Mouse (Mus musculus): ENCODE results near the gene Bckdhb. TPM values are rescaled to one million over a fixed set of nuclear protein-coding genes. Genes with fewer than 3 reads are reported as not detected.
A peak's percentile ranks its signal among the peaks of the same experiment; 100 is the strongest.
"Not testable (repeated sequence)": the region's sequence is repeated elsewhere in the genome, so short reads cannot be mapped to it uniquely, and the experiment has no call there.

Bckdhb gene
- total RNA-seq, 2 experiments from 2014 or later, result 37.9 to 39.2 TPM

DNA sequence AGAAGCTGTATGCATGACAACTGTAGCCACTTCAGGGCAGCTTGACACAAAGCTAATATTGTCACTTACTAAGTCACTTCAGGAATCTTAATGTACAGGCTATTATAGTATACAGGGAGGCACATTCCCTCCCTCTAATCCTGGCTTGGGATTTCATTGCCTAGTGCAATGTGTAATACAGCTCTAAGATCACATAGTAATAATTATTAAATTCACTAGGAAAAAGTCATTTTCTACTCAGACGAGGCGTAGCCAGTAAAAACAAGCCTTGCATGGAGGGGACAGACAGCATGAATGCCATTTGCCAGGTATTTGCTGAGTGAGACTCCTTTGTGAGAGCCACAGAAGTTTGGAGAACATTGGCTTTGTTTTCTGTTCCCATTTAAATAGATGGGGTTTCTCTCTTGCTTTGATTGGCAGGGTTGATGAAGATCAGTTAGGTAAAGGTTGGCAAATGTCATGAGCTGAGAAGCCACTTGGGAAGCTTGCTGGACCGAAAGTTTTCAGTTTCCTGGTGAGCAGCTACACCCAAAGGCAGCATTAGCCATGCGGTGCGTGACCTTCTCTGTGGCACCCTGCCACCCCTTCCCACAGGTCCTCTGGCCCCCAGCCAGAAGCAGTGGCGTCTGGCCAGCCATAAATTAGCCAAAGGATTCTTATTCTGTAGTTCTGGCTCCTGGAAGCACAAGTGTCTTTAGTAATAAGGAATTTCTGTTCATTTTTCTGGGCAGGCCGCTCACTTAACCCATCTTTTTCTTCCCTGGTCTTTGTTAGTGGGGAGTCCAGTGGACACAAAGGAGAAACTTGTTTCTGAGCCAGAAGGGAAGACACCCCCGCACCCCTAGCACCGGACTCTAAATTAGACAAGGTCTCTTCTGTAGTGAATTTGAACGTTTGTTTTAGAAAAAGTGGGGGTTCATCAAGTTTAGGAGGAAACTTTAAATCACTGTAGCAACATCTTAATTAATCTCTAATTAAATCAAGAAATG is 37.4 kb downstream of the Bckdhb start:
- intact Hi-C loops (cut with DNase I), result no loop called here
- DNase-seq (ENCODE audit: low spot score in 2 of 2), result peak; percentile 50 to 64

DNA sequence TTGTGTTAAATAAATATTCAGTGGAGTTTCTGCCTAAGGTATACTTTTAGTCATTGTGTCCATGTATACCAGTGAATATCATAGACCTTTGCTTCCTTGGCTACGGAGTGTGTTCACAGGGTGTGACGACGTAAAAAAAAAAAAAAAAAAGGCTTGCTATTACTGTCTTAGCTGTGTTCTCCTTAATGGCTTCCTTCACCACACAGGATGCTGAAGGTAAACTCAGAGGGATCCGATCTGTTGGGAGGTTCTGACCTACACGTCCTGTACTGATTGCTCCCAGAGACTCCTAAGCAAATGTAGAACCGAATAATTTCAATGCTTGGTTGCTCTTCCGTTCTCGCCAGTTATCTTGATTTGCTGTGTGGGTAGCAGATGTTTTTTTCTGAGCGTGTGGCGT is 38.4 kb downstream of the Bckdhb start:
- intact Hi-C loops (cut with DNase I), result no loop called here
- no peak for DNase-seq (ENCODE audit: low spot score in 2 of 2)

DNA sequence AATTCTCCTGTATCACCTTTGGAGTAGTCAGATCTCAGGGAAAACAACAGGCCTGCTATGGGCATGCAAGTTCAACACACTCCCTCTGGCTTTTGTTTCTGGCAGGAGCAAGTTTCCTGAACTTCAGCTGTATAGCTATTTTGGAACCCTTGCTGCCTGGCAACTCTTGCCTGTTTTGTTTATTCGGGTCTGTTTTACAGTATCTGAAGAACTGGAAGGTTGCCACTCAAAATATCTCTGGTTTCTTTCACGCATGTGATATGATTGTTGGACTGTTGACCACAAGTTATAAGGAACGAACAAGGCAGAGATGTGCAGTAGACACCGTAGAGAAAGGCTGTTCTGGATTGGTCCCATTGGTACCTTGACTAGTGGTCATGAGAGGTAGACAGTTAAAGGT is 39.4 kb downstream of the Bckdhb start:
- no peak for DNase-seq (ENCODE audit: low spot score in 2 of 2)
- intact Hi-C loops (cut with DNase I), result no loop called here

DNA sequence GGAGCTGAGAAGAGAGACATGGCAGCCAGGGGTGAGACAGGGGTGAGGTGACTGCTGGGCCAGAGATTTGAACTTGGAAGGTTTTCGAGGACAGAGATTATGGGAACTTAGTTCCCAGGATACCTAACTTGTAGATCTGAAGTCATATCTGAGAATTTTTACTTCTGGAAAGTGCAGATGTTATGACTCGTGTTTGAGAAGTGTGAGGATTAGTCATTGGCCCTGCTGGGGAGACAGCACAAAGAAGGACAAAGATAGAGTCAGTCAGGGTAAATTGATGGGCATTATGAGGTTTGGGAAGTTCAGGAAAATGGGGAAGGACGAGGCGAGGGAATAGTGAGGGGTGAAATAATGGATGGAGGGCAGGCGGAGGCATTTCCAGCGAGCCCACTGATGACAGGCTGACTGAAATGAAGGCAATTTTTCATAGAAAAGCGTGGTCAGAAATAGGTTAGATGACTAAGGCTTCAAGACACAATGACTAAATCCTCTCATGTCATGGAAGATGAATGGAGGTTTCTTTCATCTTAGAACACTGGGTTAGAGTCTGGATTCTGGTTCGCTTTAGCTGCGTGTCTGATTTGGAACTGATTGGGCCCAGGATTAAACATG is 42.6 kb downstream of the Bckdhb start:
- intact Hi-C loops (cut with DNase I), result no loop called here
- DNase-seq (ENCODE audit: low spot score in 2 of 2), result peak in 1 of 2 experiments; percentile 33

DNA sequence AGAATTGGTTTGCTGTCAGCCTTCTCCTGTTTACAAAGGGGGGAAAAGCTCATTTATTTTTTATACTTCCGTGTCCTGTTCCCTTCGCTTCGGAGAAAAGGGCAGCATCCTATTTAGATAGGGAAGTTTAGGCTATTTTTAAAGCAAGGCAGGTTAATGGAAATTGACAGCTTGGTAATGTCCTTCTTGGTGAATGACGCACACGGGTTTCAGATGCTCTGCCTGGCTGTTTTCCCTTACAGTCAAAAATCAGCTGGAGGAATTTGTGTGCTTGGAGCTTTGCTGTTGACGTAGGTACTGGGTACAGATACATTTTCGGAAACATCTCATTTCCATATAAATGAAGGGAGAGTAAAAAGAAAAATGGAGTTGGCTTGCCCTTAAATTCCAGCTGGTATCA is 44.4 kb downstream of the Bckdhb start:
- intact Hi-C loops (cut with DNase I), result no loop called here
- DNase-seq (ENCODE audit: low spot score in 2 of 2), result peak in 1 of 2 experiments; percentile 76

DNA sequence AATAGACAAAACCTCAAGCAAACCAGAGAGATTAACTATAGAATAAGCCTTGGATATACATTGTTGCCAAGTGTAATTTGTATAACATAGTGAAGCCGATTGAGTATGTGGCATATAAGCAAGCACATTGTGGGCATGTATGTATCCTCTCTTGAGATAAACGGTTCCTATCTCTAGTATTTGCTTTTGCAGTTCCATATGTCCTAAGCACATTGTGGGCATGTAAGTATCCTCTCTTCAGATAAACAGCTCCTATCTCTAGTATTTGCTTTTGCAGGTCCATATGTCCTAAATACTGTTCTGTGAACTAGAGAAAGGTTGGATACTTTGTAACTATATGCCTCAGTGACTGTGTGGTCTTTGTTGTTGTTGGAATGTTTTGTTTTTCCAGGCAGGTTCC is 48.5 kb downstream of the Bckdhb start:
- intact Hi-C loops (cut with DNase I), result no loop called here
- no peak for DNase-seq (ENCODE audit: low spot score in 2 of 2)

DNA sequence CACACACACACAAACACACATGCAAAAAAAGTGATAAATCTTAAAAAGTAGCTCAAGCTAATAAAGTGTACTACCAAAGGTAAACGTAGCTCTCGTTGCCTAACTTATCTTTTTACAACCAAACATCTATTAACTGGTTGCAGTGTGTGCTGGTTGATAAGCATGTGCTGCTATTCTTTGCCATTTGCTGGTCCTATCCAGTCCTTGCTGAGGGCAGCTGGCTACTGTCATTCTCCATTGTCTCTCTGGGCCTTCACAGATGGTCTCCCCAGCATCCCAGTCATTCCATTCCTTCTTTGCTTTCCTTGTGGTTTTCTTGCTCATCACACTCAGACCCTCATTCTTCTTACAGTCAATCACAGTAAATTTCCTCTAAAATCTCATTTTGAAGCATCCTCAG is 50.9 kb downstream of the Bckdhb start:
- no peak for DNase-seq (ENCODE audit: low spot score in 2 of 2)
- intact Hi-C loops (cut with DNase I), result no loop called here

DNA sequence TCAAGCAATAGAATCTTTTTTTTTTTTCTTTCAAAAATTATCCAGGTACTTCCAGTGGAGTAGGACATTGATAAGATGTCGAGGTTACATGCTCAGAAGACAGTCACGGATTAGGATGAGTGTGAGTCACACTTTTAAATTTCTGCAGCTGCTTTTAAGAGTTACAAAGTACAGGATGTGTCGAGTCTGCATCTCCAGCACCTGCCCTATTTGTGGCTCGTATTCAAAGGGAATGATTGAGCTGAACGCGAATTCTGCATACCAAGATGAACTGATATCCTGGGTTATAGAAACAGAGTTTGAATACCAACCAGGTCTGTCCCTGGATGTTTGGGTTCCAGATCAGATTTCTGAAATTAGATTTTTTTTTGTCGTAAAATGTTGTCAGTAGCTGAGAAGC is 56.3 kb downstream of the Bckdhb start:
- DNase-seq (ENCODE audit: low spot score in 2 of 2), result peak in 1 of 2 experiments; percentile 37
- intact Hi-C loops (cut with DNase I), result no loop called here

DNA sequence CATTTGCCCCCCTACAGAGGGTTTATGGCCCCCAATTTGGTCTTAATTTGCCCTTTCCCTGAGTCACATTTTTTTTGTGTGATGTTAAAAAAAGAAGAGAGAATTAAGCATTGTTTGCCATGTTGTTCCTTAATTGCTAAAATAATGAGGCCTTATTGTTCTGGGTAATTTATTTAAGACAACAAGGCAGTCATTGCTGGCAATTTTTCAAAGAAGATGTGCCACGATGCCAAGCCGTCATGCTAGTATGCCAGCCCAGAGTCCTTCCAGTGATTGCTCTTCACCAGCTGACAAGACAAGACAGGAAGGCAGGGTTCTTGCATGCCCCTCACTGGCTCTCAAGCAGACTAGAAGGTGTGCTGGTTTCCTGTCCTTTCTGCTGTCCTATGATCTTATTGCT is 84.0 kb downstream of the Bckdhb start:
- DNase-seq (ENCODE audit: low spot score in 2 of 2), result no peak
- intact Hi-C loops (cut with DNase I), result no loop called here

DNA sequence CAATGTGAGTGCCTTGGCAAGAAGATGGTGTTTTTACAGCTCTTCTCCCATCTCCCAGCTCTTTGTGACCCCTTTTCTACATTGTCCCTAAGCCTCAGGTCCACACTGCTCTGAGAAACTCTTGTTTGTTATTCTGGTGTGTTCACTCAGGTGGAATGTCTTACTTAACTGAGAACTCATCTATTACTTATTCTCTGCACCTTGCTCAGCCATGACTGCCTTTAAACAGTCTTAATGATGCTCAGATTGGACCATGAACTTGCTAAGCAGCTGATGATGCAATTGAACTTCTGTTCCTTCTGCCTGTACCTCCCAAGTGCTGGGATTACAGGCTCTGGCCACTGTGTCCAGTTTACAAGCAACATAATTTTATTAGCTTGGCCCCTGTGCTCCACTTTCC is 86.2 kb downstream of the Bckdhb start:
- intact Hi-C loops (cut with DNase I), result no loop called here

DNA sequence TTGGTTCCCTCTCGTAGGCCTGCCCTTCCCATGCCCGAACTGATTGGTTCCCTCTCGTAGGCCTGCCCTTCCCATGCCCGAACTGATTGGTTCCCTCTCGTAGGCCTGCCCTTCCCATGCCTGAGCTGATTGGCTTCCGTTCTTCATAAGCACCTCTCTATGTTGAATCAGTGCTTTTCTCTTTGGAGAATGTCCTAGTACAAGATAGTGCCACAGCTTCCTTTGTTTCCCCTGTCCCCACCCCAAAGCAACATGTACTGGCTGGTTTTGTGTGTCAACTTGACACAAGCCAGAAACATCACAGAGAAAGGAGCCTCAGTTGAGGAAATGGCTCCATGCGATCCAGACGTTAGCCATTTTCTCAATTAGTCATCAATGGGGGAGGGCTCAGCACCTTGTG is 93.2 kb downstream of the Bckdhb start:
- intact Hi-C loops (cut with DNase I); DNase-seq (ENCODE audit: low spot score in 2 of 2): not testable (repeated sequence)

More for the DNA sequence above, 86.2 kb downstream of the Bckdhb start:
- no peak for DNase-seq (ENCODE audit: low spot score in 2 of 2)

DNA sequence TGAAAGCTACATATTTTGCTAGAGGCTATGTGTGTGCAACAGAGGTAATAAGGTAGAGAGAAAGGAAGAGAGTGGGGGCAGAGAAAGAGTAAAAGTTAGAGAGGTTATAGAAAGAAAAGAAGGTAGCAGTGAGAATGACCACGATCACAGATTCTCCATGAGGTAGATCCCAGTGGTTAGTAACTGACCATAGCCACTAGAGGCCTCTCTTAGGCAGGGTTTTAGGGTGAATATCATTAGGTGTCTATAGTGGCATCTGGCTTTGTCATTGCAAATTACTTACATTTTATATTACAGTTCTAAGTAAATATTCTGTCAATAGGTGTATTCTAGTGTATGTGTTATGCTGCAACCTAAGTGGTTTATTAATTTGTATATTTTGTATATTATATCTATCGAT is 94.7 kb downstream of the Bckdhb start:
- intact Hi-C loops (cut with DNase I), result loop anchor here (5.0 kb wide), 1 partner anchor 1308 kb away; the partner anchor contains the start of gene Tent5a
- DNase-seq (ENCODE audit: low spot score in 2 of 2), result peak in 1 of 2 experiments; percentile 32

DNA sequence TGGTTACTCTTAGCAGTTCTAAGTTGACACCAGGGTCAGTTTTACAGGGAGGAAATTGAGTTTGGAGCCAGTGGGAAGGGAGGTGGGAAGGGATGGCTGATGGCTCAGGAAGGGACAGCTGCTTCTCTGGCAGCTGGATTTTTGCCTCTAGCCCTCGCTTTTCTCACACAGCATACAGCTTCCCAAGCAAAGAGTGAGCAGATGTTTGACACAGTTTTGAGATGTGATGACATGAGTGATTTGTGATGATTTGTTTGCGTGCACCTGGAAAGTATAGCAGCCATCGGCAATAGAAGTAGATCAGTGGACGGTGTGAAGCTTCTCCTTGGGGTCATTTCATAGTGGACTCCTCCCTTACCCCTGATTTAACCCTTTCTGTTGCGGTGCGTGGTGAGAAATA is 96.2 kb downstream of the Bckdhb start:
- intact Hi-C loops (cut with DNase I), result loop anchor here (5.0 kb wide), 1 partner anchor 1306 kb away; the partner anchor contains the start of gene Tent5a
- DNase-seq (ENCODE audit: low spot score in 2 of 2), result no peak

DNA sequence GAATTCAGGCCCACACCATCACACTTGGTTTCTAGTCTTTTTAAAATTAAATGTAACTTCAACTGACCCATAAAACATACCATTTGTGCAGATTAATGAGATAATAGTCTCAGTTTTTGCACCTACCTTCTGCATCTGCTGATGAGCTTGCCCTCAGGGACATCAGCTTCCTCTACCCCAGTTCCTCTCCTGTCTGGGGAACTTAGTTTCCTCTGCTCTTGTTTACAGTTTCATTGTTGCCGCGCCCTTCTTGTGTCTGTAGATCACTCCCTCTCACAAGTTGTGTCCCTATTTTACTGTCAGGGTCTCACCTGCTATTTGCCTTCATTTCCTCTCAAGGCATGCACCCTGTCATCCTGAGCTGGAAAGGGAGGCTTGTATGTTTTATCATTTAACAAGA is 103.2 kb downstream of the Bckdhb start:
- intact Hi-C loops (cut with DNase I), result no loop called here

DNA sequence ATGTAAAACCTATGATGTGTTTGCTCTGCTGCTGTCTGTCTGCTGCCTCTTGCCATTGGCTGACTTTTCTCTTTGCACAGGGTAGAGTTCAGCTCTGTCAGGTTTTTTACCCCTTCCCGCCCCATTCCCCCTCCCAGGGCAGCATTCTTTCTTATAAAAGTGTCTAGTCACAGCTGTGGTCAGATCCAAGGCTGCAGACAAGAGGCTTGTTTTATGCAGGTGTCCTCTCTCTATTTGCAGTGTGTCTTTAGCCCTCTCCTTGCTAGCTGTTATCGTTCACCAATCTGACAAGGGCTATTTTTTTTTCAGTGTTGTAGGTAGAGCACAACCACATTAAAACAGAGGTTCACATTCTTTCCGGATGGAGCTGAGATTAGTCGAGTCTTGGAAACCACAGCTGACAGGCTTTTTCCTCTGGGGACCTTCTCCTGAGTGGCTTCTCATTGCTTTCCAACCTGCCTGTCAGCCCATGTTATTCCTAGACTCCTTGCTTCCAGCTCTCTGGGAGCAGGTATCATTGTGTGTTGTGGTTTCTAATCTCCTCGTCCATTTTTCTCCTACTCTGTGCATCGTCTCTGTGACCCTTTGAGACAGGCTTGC is 105.8 kb downstream of the Bckdhb start:
- no peak for DNase-seq (ENCODE audit: low spot score in 2 of 2)
- intact Hi-C loops (cut with DNase I), result no loop called here

More for the DNA sequence above, 103.2 kb downstream of the Bckdhb start:
- no peak for DNase-seq (ENCODE audit: low spot score in 2 of 2)

DNA sequence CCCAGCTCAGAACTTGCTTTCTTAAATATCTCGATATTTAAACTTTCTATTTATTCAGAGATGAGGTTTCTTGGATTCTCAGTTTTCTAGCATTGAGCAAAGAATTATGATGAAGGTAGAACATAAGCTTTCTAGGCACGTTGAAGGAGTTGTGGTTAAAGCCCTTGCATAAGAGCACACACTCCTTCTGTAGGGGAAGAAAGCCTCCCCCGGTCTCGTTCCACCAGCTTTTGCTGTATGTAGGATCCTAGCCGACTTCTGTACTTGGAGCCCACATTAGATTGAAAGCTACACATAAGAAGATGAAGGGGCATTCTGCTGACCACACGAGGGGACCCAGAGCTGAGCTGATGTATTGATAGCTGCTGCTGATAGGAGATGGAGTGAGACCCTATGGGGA is 106.5 kb downstream of the Bckdhb start:
- DNase-seq (ENCODE audit: low spot score in 2 of 2), result peak in 1 of 2 experiments; percentile 44
- intact Hi-C loops (cut with DNase I), result no loop called here

DNA sequence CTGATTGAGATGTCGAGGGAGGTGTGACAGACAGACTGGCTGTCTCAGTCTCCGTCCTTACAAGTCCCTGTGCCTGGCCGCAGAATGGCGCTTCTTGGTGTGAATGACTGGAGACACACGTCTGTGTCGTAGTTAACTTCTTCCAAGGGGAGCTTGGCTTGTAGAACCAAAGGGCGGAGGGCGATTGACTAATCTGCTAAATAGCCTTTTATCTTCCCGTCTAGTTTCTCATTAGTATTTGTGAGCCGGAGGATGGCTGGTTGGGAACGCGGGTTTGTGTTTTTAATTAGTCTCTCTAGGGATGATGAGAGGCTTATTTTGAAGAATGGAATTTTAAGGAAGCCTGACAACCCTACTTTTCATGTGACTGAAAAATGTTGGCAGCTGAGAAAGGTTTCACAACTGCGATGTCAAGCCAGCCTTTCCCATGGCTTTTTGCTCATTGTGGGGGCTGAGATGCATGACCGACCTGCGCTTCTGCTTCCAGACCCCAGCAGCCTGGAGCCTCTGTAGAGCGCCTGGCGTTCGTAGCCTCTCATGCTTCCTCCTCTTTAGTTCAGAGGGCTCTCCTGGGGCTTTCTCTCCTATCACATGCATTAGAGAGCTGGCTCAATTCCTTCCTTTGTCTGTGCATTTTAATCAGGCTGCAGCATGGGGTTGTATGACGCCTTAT is 107.9 kb downstream of the Bckdhb start:
- no peak for DNase-seq (ENCODE audit: low spot score in 2 of 2)
- intact Hi-C loops (cut with DNase I), result no loop called here

DNA sequence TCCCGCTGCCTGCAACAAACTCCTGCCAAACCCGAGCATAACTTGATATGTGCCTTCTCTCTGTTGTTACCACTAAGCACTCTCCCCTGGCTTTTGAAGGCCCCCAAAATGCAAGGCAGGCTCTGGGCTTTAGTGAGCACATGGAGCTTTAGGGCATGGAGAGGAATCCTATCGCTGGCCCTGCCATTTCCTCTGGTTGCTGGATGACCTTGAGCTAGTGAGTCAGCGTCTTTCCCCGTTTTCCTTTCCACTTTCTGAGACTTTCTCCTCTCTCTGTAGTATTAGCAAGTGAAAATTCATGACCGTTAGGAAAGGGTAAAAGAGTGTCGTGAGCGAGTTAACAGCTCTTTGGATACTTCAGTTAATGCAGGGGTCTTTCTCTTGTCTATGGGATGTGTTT is 111.1 kb downstream of the Bckdhb start:
- DNase-seq (ENCODE audit: low spot score in 2 of 2), result no peak

DNA sequence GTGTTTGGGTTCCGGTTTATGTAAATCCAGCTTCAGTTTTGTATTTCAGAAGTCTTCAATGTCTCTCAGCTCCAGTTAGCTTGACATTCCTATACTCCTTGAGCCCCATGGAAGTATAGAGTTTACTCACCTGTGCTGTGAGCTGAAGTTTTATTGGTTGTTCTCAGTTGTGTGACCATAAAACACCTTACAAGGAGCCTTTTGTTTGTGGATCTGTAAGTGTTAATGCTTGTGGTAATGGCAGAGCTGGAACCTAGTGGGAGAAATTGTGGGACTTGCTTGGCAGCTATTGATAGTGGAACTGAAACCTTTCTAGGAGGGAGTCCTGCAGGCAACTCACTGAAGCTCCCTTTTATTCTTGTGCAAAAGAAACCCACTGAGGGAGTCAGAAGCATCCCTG is 112.3 kb downstream of the Bckdhb start:
- intact Hi-C loops (cut with DNase I), result no loop called here

More for the DNA sequence above, 111.1 kb downstream of the Bckdhb start:
- intact Hi-C loops (cut with DNase I), result no loop called here

DNA sequence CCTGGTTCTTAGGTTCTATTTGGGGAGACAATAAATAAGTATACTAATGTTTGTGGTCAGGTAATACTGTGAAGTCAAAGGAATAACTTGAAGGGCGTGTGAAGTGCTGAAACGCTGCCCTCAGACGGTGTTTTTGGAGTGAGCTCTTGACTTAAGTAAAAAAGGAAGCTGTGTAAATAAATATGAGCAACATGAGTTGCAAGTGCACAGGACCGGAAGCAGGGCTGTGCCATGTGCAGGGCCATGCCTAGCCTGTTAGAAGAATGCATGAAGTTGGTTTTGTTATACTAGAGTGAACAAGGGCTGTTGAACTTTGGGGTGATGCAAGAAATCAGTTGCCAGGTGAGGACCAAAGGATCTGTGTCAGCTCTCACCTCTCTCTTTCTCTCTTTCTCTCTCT is 114.0 kb downstream of the Bckdhb start:
- intact Hi-C loops (cut with DNase I), result no loop called here
- DNase-seq (ENCODE audit: low spot score in 2 of 2), result no peak

More for the DNA sequence above, 112.3 kb downstream of the Bckdhb start:
- DNase-seq (ENCODE audit: low spot score in 2 of 2), result no peak

All from left cerebral cortex, postnatal 25 days (tissue).